Mouse (Mus musculus): ENCODE data around the gene Oaz3. TPM values are rescaled to one million over a fixed set of nuclear protein-coding genes. Genes with fewer than 3 reads are reported as not detected.
A peak's percentile ranks its signal among the peaks of the same experiment; 100 is the strongest.

Oaz3 gene
- 0.10 TPM for polyA plus RNA-seq (2012; fragmentation: generic; extraction: Trizol)

GRCm38 (mm10) chr3:94443597-94443964, at the start of gene Oaz3:
Gene Oaz3 (minus strand): TSS chr3:94443915.
- H3K4me2 ChIP-seq (ENCODE audit: low read depth), result peak within 1 kb of the TSS; percentile 90

DNA sequence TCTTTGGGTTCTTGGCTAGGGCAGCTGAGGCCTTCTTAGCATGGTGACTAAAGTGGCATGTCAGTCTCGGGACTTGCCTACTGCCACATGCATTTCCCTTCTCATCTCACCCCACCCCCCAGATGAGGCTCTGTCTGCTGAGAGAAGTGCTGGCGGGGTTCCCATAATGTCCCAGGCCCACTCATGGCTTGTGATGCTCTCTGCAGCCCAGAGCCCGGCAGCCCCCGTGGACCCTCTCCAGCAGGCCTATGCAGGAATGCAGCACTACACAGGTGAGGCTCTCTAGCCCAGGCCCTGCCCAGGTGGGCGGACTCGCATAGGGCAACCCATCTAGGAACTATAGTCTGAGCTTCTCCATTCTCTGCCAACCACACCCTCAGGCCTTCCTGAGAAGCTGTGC, 43.9 kb upstream of the Oaz3 start:
- H3ac ChIP-seq (ENCODE audit: control insufficient read depth, insufficient read length), result no peak overlapping the region
- H3K36me3 ChIP-seq (ENCODE audit: control insufficient read depth, insufficient read depth), result no peaks in the 10 kb centered on the region
- no peaks in the 10 kb centered on the region for H3K27me3 ChIP-seq (ENCODE audit: control insufficient read depth, insufficient read depth, insufficient read length)
- H3K4me2 ChIP-seq (ENCODE audit: low read depth), result no peak overlapping the region
- no peak overlapping the region for H3K4me3 ChIP-seq
- TF ChIP-seq REST (IDR thresholded peaks at IDR 0.05; ENCODE audit: insufficient read depth, insufficient read length), result no peak
- no peak for TF ChIP-seq MYOD1 (IDR thresholded peaks at IDR 0.05; ENCODE audit: control insufficient read depth in 1 of 3, insufficient read length in 2 of 3, low read depth in 2 of 3)
- no peak for TF ChIP-seq MAX (IDR thresholded peaks at IDR 0.05; ENCODE audit: low read depth)
- no peak for TF ChIP-seq E2F4 (IDR thresholded peaks at IDR 0.05; ENCODE audit: insufficient read depth)
- H3K79me2 ChIP-seq (ENCODE audit: control insufficient read depth, insufficient read depth), result no peaks in the 10 kb centered on the region

More at GRCm38 (mm10) chr3:94443597-94443964, at the start of gene Oaz3:
- peaks cover 20% of the 10 kb centered on the region for H3K36me3 ChIP-seq (ENCODE audit: control insufficient read depth, insufficient read depth)
- no peak for TF ChIP-seq E2F4 (IDR thresholded peaks at IDR 0.05; ENCODE audit: insufficient read depth)
- TF ChIP-seq SRF (IDR thresholded peaks at IDR 0.05; ENCODE audit: control insufficient read depth, insufficient read length, low read depth), result no peak
- no peak for TF ChIP-seq TCF12 (IDR thresholded peaks at IDR 0.05; ENCODE audit: insufficient read depth, poor library complexity, severe bottlenecking)
- TF ChIP-seq MYOG (IDR thresholded peaks at IDR 0.05; ENCODE audit: control insufficient read depth in 1 of 3, insufficient read depth in 1 of 3, insufficient read length in 2 of 3, low read depth in 2 of 3), result no peak
- no peak for TF ChIP-seq REST (IDR thresholded peaks at IDR 0.05; ENCODE audit: insufficient read depth, insufficient read length)
- no peak for TF ChIP-seq MYOD1 (IDR thresholded peaks at IDR 0.05; ENCODE audit: control insufficient read depth in 1 of 3, insufficient read length in 2 of 3, low read depth in 2 of 3)
- TF ChIP-seq POLR2A (IDR thresholded peaks at IDR 0.05; ENCODE audit: insufficient read length, low read depth), result no peak
- TF ChIP-seq CEBPB (IDR thresholded peaks at IDR 0.05; ENCODE audit: insufficient read depth, poor library complexity, severe bottlenecking), result no peak
- no peak for TF ChIP-seq POLR2AphosphoS2 (IDR thresholded peaks at IDR 0.05; ENCODE audit: insufficient read length, low read depth)
- no peak for TF ChIP-seq USF1 (IDR thresholded peaks at IDR 0.05; ENCODE audit: low read depth)
- no peak for TF ChIP-seq TCF3 (IDR thresholded peaks at IDR 0.05; ENCODE audit: insufficient read length, low read depth)
- TF ChIP-seq MAX (IDR thresholded peaks at IDR 0.05; ENCODE audit: low read depth), result no peak
- peak within 1 kb of the TSS; percentile 53 for H3ac ChIP-seq (ENCODE audit: control insufficient read depth, insufficient read length)
- H3K79me2 ChIP-seq (ENCODE audit: control insufficient read depth, insufficient read depth), result peaks cover 8% of the 10 kb centered on the region
- H3K27me3 ChIP-seq (ENCODE audit: control insufficient read depth, insufficient read depth, insufficient read length), result no peaks in the 10 kb centered on the region
- peak within 1 kb of the TSS; percentile 90 for H3K4me3 ChIP-seq

DNA sequence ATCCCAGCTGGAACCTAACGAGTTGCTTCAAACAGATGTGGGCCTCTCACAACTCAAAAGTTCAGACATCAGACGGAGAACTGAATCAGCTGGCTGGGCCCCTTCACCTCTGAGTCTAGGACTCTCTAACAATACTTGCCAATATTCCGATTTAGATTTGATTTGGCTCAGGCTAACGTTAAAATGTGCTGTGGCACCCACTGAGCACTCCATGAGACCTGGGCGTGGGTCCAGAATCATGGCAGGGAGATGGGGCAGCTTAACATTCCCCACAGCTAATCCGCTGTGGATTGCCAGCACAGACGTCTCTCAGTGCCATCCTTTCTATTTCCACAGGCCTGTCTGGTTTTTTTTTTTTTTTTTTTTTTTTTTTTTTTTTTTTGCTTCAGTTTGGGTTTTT, 42.2 kb upstream of the Oaz3 start:
- Histone ChIP-seq H3K36me3 (ENCODE audit: control insufficient read depth, insufficient read depth) (no peaks in the 10 kb centered on the region), H3K79me2 (ENCODE audit: control insufficient read depth, insufficient read depth) (no peaks in the 10 kb centered on the region), H3K4me2 (ENCODE audit: low read depth) (no peak overlapping the region), H3K4me3 (no peak overlapping the region), H3K27me3 (ENCODE audit: control insufficient read depth, insufficient read depth, insufficient read length) (no peaks in the 10 kb centered on the region), H3ac (ENCODE audit: control insufficient read depth, insufficient read length) (no peak overlapping the region)
- TF ChIP-seq POLR2AphosphoS2 (IDR thresholded peaks at IDR 0.05; ENCODE audit: insufficient read length, low read depth) (no peak), POLR2A (IDR thresholded peaks at IDR 0.05; ENCODE audit: insufficient read length, low read depth) (no peak), REST (IDR thresholded peaks at IDR 0.05; ENCODE audit: insufficient read depth, insufficient read length) (no peak), MAX (IDR thresholded peaks at IDR 0.05; ENCODE audit: low read depth) (no peak), TCF3 (IDR thresholded peaks at IDR 0.05; ENCODE audit: insufficient read length, low read depth) (no peak), SRF (IDR thresholded peaks at IDR 0.05; ENCODE audit: control insufficient read depth, insufficient read length, low read depth) (no peak), TCF12 (IDR thresholded peaks at IDR 0.05; ENCODE audit: insufficient read depth, poor library complexity, severe bottlenecking) (no peak), MYOD1 (IDR thresholded peaks at IDR 0.05; ENCODE audit: control insufficient read depth in 1 of 3, insufficient read length in 2 of 3, low read depth in 2 of 3) (no peak), USF1 (IDR thresholded peaks at IDR 0.05; ENCODE audit: low read depth) (no peak), MYOG (IDR thresholded peaks at IDR 0.05; ENCODE audit: control insufficient read depth in 1 of 3, insufficient read depth in 1 of 3, insufficient read length in 2 of 3, low read depth in 2 of 3) (no peak), CEBPB (IDR thresholded peaks at IDR 0.05; ENCODE audit: insufficient read depth, poor library complexity, severe bottlenecking) (no peak), E2F4 (IDR thresholded peaks at IDR 0.05; ENCODE audit: insufficient read depth) (no peak)

- H3K79me2 ChIP-seq (ENCODE audit: control insufficient read depth, insufficient read depth), result no peaks in the 10 kb centered on the region
- no peak overlapping the region for H3K4me3 ChIP-seq
- TF ChIP-seq REST (IDR thresholded peaks at IDR 0.05; ENCODE audit: insufficient read depth, insufficient read length) (no peak), TCF3 (IDR thresholded peaks at IDR 0.05; ENCODE audit: insufficient read length, low read depth) (no peak), POLR2AphosphoS2 (IDR thresholded peaks at IDR 0.05; ENCODE audit: insufficient read length, low read depth) (no peak)
- H3K27me3 ChIP-seq (ENCODE audit: control insufficient read depth, insufficient read depth, insufficient read length), result no peaks in the 10 kb centered on the region
- H3K4me2 ChIP-seq (ENCODE audit: low read depth), result no peak overlapping the region
- H3ac ChIP-seq (ENCODE audit: control insufficient read depth, insufficient read length), result no peak overlapping the region
- H3K36me3 ChIP-seq (ENCODE audit: control insufficient read depth, insufficient read depth), result no peaks in the 10 kb centered on the region
Observed at GRCm38 (mm10) chr3:94483790-94484439, 40.2 kb upstream of the Oaz3 start.

GRCm38 (mm10) chr3:94482764-94483385, 39.2 kb upstream of the Oaz3 start:
- no peak overlapping the region for H3K4me3 ChIP-seq
- no peak overlapping the region for H3K4me2 ChIP-seq (ENCODE audit: low read depth)
- no peaks in the 10 kb centered on the region for H3K79me2 ChIP-seq (ENCODE audit: control insufficient read depth, insufficient read depth)
- TF ChIP-seq MYOD1 (IDR thresholded peaks at IDR 0.05; ENCODE audit: control insufficient read depth in 1 of 3, insufficient read length in 2 of 3, low read depth in 2 of 3) (no peak), TCF12 (IDR thresholded peaks at IDR 0.05; ENCODE audit: insufficient read depth, poor library complexity, severe bottlenecking) (no peak), CEBPB (IDR thresholded peaks at IDR 0.05; ENCODE audit: insufficient read depth, poor library complexity, severe bottlenecking) (peak; percentile 30; the same call in 1 of the 2 replicates)
- H3ac ChIP-seq (ENCODE audit: control insufficient read depth, insufficient read length), result no peak overlapping the region
- H3K27me3 ChIP-seq (ENCODE audit: control insufficient read depth, insufficient read depth, insufficient read length), result no peaks in the 10 kb centered on the region
- H3K36me3 ChIP-seq (ENCODE audit: control insufficient read depth, insufficient read depth), result no peaks in the 10 kb centered on the region

Data from myocyte (in vitro differentiated cells).